Mouse (Mus musculus): ENCODE measurements around the gene Chml. TPM values are rescaled to one million over a fixed set of nuclear protein-coding genes. Genes with fewer than 3 reads are reported as not detected.

Gene Chml
- total RNA-seq, 1 experiment = 10.4 TPM

DNA sequence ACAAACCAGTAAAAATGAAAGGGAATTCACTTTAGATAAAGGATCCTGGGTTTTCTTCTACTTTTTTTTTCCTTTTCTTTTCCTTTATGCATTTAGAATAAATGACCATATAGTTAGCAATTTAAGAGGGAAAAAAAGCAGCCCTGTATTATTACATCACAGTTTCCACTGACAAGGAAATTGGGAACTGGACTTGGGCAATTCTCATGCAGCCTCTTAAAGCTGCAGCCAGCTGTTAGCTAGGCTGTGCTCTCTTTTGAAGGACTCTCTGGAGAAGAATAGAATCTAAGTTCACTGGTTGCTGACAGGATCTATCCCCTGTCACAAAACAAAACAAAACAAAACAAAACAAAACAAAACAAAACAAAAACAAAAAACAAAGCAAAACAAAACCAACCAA lies 15.3 kb upstream of the Chml start:
- in situ Hi-C loops (cut with MboI; ENCODE audit: low sequenced_read_pairs in 2 of 2, unreplicated experiment in 2 of 2) = no loop called here
- Histone ChIP-seq H3K9me3 (ENCODE audit: control insufficient read depth, insufficient read depth, low read depth, low read length) (no peaks in the 10 kb centered on the region), H3K36me3 (ENCODE audit: control insufficient read depth, insufficient read depth, low read length, poor library complexity, severe bottlenecking) (no peaks in the 10 kb centered on the region), H3K4me1 (ENCODE audit: control insufficient read depth in 2 of 2, insufficient read depth in 2 of 2, low read length in 2 of 2, poor library complexity in 1 of 2) (peaks cover 0 to 5% of the 10 kb centered on the region in 2 experiments; a peak in 1 of 4 replicates), H3K4me3 (ENCODE audit: insufficient read depth in 1 of 2, low read depth in 1 of 2, low read length in 2 of 2, poor library complexity in 1 of 2, severe bottlenecking in 1 of 2) (no peak overlapping the region), H3K27ac (ENCODE audit: insufficient read depth, low read depth, low read length, poor library complexity, severe bottlenecking) (no peak overlapping the region), H3K9ac (ENCODE audit: insufficient read depth, low read depth, low read length, poor library complexity, severe bottlenecking) (no peak overlapping the region)
- DNase-seq (ENCODE audit: low read depth, low spot score) = no peak
- TF ChIP-seq ZNF384 (IDR thresholded peaks at IDR 0.05; ENCODE audit: low read depth, low read length) = no peak

DNA sequence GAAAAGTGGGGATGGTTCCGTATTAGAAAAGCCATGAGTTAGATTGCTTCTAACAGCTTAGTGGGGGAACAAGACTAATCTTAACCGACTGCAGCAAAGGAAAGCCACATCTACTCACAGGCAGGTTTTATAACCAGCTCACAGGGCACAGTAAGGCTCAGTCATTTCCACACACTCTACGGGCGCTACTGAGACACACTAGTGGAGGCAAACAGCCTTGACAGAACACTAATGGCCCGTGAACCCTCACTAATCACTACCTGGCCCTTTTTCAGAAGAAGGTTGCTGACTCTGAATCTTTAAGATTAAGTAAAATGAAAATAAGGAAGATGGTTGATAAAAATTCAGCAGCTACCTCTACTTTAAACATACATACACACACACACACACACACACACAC lies 14.9 kb upstream of the Chml start:
- H3K4me1 ChIP-seq (ENCODE audit: control insufficient read depth in 2 of 2, insufficient read depth in 2 of 2, low read length in 2 of 2, poor library complexity in 1 of 2) = peaks cover 0 to 5% of the 10 kb centered on the region in 2 experiments; a peak in 1 of 4 replicates
- no peak for DNase-seq (ENCODE audit: low read depth, low spot score)
- in situ Hi-C loops (cut with MboI; ENCODE audit: low sequenced_read_pairs in 2 of 2, unreplicated experiment in 2 of 2) = no loop called here
- H3K36me3 ChIP-seq (ENCODE audit: control insufficient read depth, insufficient read depth, low read length, poor library complexity, severe bottlenecking) = no peaks in the 10 kb centered on the region
- H3K4me3 ChIP-seq (ENCODE audit: insufficient read depth in 1 of 2, low read depth in 1 of 2, low read length in 2 of 2, poor library complexity in 1 of 2, severe bottlenecking in 1 of 2) = no peak overlapping the region
- H3K9me3 ChIP-seq (ENCODE audit: control insufficient read depth, insufficient read depth, low read depth, low read length) = no peaks in the 10 kb centered on the region
- no peak overlapping the region for H3K27ac ChIP-seq (ENCODE audit: insufficient read depth, low read depth, low read length, poor library complexity, severe bottlenecking)
- TF ChIP-seq CHD2 (IDR thresholded peaks at IDR 0.05; ENCODE audit: low read depth, low read length) = no peak
- TF ChIP-seq ZC3H11A (IDR thresholded peaks at IDR 0.05; ENCODE audit: borderline replicate concordance, low read depth, low read length) = no peak
- no peak for TF ChIP-seq MAFK (IDR thresholded peaks at IDR 0.05; ENCODE audit: insufficient read depth, low read depth, low read length)
- no peak for TF ChIP-seq HCFC1 (IDR thresholded peaks at IDR 0.05; ENCODE audit: borderline replicate concordance, insufficient read depth, low read length)
- no peak for TF ChIP-seq ZNF384 (IDR thresholded peaks at IDR 0.05; ENCODE audit: low read depth, low read length)
- no peak overlapping the region for H3K9ac ChIP-seq (ENCODE audit: insufficient read depth, low read depth, low read length, poor library complexity, severe bottlenecking)

DNA sequence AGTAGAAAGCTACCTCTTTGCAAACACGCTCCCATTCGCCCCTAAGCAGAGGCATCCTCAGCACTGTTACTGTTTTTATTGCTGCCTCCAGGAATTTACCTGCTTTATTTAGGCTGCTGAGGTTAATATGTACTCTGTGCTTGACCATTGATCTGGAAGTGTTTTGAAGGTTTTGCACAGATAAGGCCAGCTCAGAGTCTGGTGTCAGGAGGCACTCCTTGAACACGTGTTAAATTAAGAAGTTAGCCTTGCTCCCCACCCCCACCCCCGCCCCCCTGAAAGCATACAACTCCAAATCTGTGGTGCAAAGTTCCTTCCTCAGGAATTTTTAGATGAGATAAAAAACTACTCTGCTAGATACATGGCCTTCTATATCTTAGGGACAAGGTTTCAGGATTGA lies 8.4 kb upstream of the Chml start:
- Histone ChIP-seq H3K36me3 (ENCODE audit: control insufficient read depth, insufficient read depth, low read length, poor library complexity, severe bottlenecking) (no peaks in the 10 kb centered on the region), H3K9ac (ENCODE audit: insufficient read depth, low read depth, low read length, poor library complexity, severe bottlenecking) (no peak overlapping the region)
- in situ Hi-C loops (cut with MboI; ENCODE audit: low sequenced_read_pairs in 2 of 2, unreplicated experiment in 2 of 2) = no loop called here

DNA sequence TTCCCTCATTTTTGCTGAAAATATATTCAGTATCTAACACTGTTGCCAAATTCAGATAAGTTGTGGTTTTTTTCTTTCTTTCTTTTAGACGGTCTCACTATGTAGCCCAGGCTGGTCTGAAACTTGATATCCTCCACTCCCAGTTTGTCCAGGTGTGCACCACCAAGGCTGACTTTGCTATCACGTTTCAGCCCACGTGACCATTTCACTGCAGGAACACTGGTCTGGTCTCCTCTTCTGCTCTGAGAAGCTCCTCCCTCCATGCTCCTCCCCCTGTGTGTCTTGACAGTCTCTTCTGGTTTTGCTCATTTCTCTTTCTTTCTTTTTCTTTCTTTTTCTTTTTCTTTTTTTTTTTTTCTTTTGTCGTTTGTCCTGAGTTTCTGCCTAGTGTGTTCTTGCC lies 7.1 kb upstream of the Chml start:
- Histone ChIP-seq H3K9me3 (ENCODE audit: control insufficient read depth, insufficient read depth, low read depth, low read length) (no peaks in the 10 kb centered on the region), H3K4me1 (ENCODE audit: control insufficient read depth in 2 of 2, insufficient read depth in 2 of 2, low read length in 2 of 2, poor library complexity in 1 of 2) (no peaks in the 10 kb centered on the region), H3K4me3 (ENCODE audit: insufficient read depth in 1 of 2, low read depth in 1 of 2, low read length in 2 of 2, poor library complexity in 1 of 2, severe bottlenecking in 1 of 2) (no peak overlapping the region), H3K9ac (ENCODE audit: insufficient read depth, low read depth, low read length, poor library complexity, severe bottlenecking) (no peak overlapping the region), H3K36me3 (ENCODE audit: control insufficient read depth, insufficient read depth, low read length, poor library complexity, severe bottlenecking) (no peaks in the 10 kb centered on the region), H3K27ac (ENCODE audit: insufficient read depth, low read depth, low read length, poor library complexity, severe bottlenecking) (no peak overlapping the region)
- TF ChIP-seq CHD2 (IDR thresholded peaks at IDR 0.05; ENCODE audit: low read depth, low read length) = no peak
- TF ChIP-seq ZNF384 (IDR thresholded peaks at IDR 0.05; ENCODE audit: low read depth, low read length) = no peak
- TF ChIP-seq ZC3H11A (IDR thresholded peaks at IDR 0.05; ENCODE audit: borderline replicate concordance, low read depth, low read length) = no peak
- no peak for TF ChIP-seq MAFK (IDR thresholded peaks at IDR 0.05; ENCODE audit: insufficient read depth, low read depth, low read length)
- no peak for TF ChIP-seq HCFC1 (IDR thresholded peaks at IDR 0.05; ENCODE audit: borderline replicate concordance, insufficient read depth, low read length)
- DNase-seq (ENCODE audit: low read depth, low spot score) = peak; percentile 51
- in situ Hi-C loops (cut with MboI; ENCODE audit: low sequenced_read_pairs in 2 of 2, unreplicated experiment in 2 of 2) = no loop called here

More for the DNA sequence above, 8.4 kb upstream of the Chml start:
- DNase-seq (ENCODE audit: low read depth, low spot score) = no peak
- H3K4me1 ChIP-seq (ENCODE audit: control insufficient read depth in 2 of 2, insufficient read depth in 2 of 2, low read length in 2 of 2, poor library complexity in 1 of 2) = no peaks in the 10 kb centered on the region
- H3K27ac ChIP-seq (ENCODE audit: insufficient read depth, low read depth, low read length, poor library complexity, severe bottlenecking) = no peak overlapping the region
- H3K9me3 ChIP-seq (ENCODE audit: control insufficient read depth, insufficient read depth, low read depth, low read length) = no peaks in the 10 kb centered on the region
- H3K4me3 ChIP-seq (ENCODE audit: insufficient read depth in 1 of 2, low read depth in 1 of 2, low read length in 2 of 2, poor library complexity in 1 of 2, severe bottlenecking in 1 of 2) = no peak overlapping the region
- no peak for TF ChIP-seq CHD2 (IDR thresholded peaks at IDR 0.05; ENCODE audit: low read depth, low read length)
- no peak for TF ChIP-seq MAFK (IDR thresholded peaks at IDR 0.05; ENCODE audit: insufficient read depth, low read depth, low read length)
- no peak for TF ChIP-seq ZC3H11A (IDR thresholded peaks at IDR 0.05; ENCODE audit: borderline replicate concordance, low read depth, low read length)
- TF ChIP-seq ZNF384 (IDR thresholded peaks at IDR 0.05; ENCODE audit: low read depth, low read length) = no peak
- no peak for TF ChIP-seq HCFC1 (IDR thresholded peaks at IDR 0.05; ENCODE audit: borderline replicate concordance, insufficient read depth, low read length)

DNA sequence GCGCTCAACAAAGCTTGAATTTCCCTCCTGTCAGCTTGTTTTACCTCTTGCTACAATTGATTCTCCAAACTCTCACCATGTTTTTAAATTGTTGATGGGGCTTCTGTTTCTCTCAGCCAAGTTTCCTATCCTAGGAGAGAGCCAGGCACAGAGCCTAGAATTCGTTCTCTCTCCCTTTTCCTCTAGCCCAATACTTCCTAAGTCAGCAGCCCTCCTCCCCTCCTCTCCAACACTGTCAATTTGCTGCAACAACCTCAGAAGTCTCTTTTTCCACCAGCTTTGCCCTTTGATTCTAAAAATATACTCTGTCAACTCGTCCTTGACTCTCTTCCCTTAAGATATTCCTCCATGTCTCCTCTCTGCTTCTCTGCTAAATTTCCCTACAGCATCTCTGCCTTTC lies 6.7 kb upstream of the Chml start:
- H3K9ac ChIP-seq (ENCODE audit: insufficient read depth, low read depth, low read length, poor library complexity, severe bottlenecking) = no peak overlapping the region
- in situ Hi-C loops (cut with MboI; ENCODE audit: low sequenced_read_pairs in 2 of 2, unreplicated experiment in 2 of 2) = no loop called here
- no peaks in the 10 kb centered on the region for H3K9me3 ChIP-seq (ENCODE audit: control insufficient read depth, insufficient read depth, low read depth, low read length)
- no peaks in the 10 kb centered on the region for H3K36me3 ChIP-seq (ENCODE audit: control insufficient read depth, insufficient read depth, low read length, poor library complexity, severe bottlenecking)
- H3K4me1 ChIP-seq (ENCODE audit: control insufficient read depth in 2 of 2, insufficient read depth in 2 of 2, low read length in 2 of 2, poor library complexity in 1 of 2) = no peaks in the 10 kb centered on the region
- TF ChIP-seq ZNF384 (IDR thresholded peaks at IDR 0.05; ENCODE audit: low read depth, low read length) (no peak), ZC3H11A (IDR thresholded peaks at IDR 0.05; ENCODE audit: borderline replicate concordance, low read depth, low read length) (no peak), MAFK (IDR thresholded peaks at IDR 0.05; ENCODE audit: insufficient read depth, low read depth, low read length) (no peak), CHD2 (IDR thresholded peaks at IDR 0.05; ENCODE audit: low read depth, low read length) (no peak), HCFC1 (IDR thresholded peaks at IDR 0.05; ENCODE audit: borderline replicate concordance, insufficient read depth, low read length) (no peak)
- H3K4me3 ChIP-seq (ENCODE audit: insufficient read depth in 1 of 2, low read depth in 1 of 2, low read length in 2 of 2, poor library complexity in 1 of 2, severe bottlenecking in 1 of 2) = no peak overlapping the region
- no peak overlapping the region for H3K27ac ChIP-seq (ENCODE audit: insufficient read depth, low read depth, low read length, poor library complexity, severe bottlenecking)
- no peak for DNase-seq (ENCODE audit: low read depth, low spot score)
